Mouse (Mus musculus): ENCODE data around the gene Creb3. TPM values are rescaled to one million over a fixed set of nuclear protein-coding genes. Genes with fewer than 3 reads are reported as not detected.

The Creb3 gene
- polyA plus RNA-seq, 1 experiment from 2014 or later, result 62.7 TPM

GRCm38 (mm10) chr4:43559519-43560242 is 2.5 kb upstream of the Creb3 start:
- no peak for ATAC-seq
- H3K9me3 ChIP-seq, result no peaks in the 10 kb centered on the region
- peaks cover 52% of the 10 kb centered on the region for H3K4me1 ChIP-seq (replicated peaks)
- no peaks in the 10 kb centered on the region for H3K27me3 ChIP-seq (replicated peaks)
- H3K4me2 ChIP-seq (replicated peaks), result peak overlapping the region; percentile 76
- WGBS, result 60% methylated on average over 13 of the region's 13 CpGs
- peak overlapping the region; percentile 65 for H3K4me3 ChIP-seq (replicated peaks)
- H3K9ac ChIP-seq, result peak overlapping the region; percentile 32
- peaks cover 23% of the 10 kb centered on the region for H3K36me3 ChIP-seq
- peak overlapping the region; percentile 69 for H3K27ac ChIP-seq

GRCm38 (mm10) chr4:43560243-43560611 is 1.9 kb upstream of the Creb3 start:
- Histone ChIP-seq H3K4me2 (replicated peaks) (peak overlapping the region; percentile 76), H3K9me3 (no peaks in the 10 kb centered on the region), H3K4me3 (replicated peaks) (peak overlapping the region; percentile 65), H3K27me3 (replicated peaks) (no peaks in the 10 kb centered on the region), H3K4me1 (replicated peaks) (peaks cover 52% of the 10 kb centered on the region), H3K9ac (peak overlapping the region; percentile 32), H3K36me3 (peaks cover 23% of the 10 kb centered on the region), H3K27ac (peak overlapping the region; percentile 69)
- no peak for ATAC-seq
- 31% methylated on average over 6 of the region's 6 CpGs for WGBS

- Histone ChIP-seq H3K36me3 (peaks cover 21% of the 10 kb centered on the region), H3K4me1 (replicated peaks) (peaks cover 52% of the 10 kb centered on the region), H3K9me3 (no peaks in the 10 kb centered on the region), H3K27ac (peak overlapping the region; percentile 100), H3K27me3 (replicated peaks) (no peaks in the 10 kb centered on the region), H3K9ac (peak overlapping the region; percentile 88), H3K4me2 (replicated peaks) (peak overlapping the region; percentile 76), H3K4me3 (replicated peaks) (peak overlapping the region; percentile 65)
- ATAC-seq, result no peak
- 19% methylated on average over 2 of the region's 2 CpGs for WGBS
These were observed 1.2 kb upstream of the Creb3 start for GRCm38 (mm10) chr4:43560976-43561375.

GRCm38 (mm10) chr4:43561436-43561996 is 616 bp upstream of the Creb3 start:
- Histone ChIP-seq H3K4me2 (replicated peaks) (peak overlapping the region; percentile 76), H3K4me1 (replicated peaks) (peaks cover 52% of the 10 kb centered on the region), H3K36me3 (peaks cover 21% of the 10 kb centered on the region), H3K9ac (peak overlapping the region; percentile 88), H3K27me3 (replicated peaks) (no peaks in the 10 kb centered on the region), H3K9me3 (no peaks in the 10 kb centered on the region), H3K4me3 (replicated peaks) (peak overlapping the region; percentile 65), H3K27ac (peak overlapping the region; percentile 100)
- ATAC-seq, result peak; percentile 19
- WGBS, result 2% methylated on average over 16 of the region's 16 CpGs

- peak; percentile 2 for ATAC-seq
- 3% methylated on average over 22 of the region's 22 CpGs for WGBS
- Histone ChIP-seq H3K36me3 (peaks cover 31% of the 10 kb centered on the region), H3K27ac (peak overlapping the region; percentile 100), H3K4me3 (replicated peaks) (peak overlapping the region; percentile 65), H3K4me1 (replicated peaks) (peaks cover 41% of the 10 kb centered on the region), H3K9me3 (no peaks in the 10 kb centered on the region), H3K27me3 (replicated peaks) (no peaks in the 10 kb centered on the region), H3K9ac (peak overlapping the region; percentile 67), H3K4me2 (replicated peaks) (peak overlapping the region; percentile 76)
These were observed 853 bp downstream of the Creb3 start for GRCm38 (mm10) chr4:43562769-43563600.

- peak overlapping the region; percentile 76 for H3K4me2 ChIP-seq (replicated peaks)
- peak overlapping the region; percentile 67 for H3K9ac ChIP-seq
- no peaks in the 10 kb centered on the region for H3K27me3 ChIP-seq (replicated peaks)
- ATAC-seq, result no peak
- whole genome bisulfite sequencing, result 67% methylated on average over 4 of the region's 4 CpGs
- peak overlapping the region; percentile 65 for H3K4me3 ChIP-seq (replicated peaks)
- H3K4me1 ChIP-seq (replicated peaks), result peaks cover 36% of the 10 kb centered on the region
- no peaks in the 10 kb centered on the region for H3K9me3 ChIP-seq
- peaks cover 36% of the 10 kb centered on the region for H3K36me3 ChIP-seq
- peak overlapping the region; percentile 100 for H3K27ac ChIP-seq
These were observed 1.4 kb downstream of the Creb3 start for GRCm38 (mm10) chr4:43563601-43563875.

- Histone ChIP-seq H3K9ac (no peak overlapping the region), H3K4me1 (replicated peaks) (peaks cover 31% of the 10 kb centered on the region), H3K4me3 (replicated peaks) (no peak overlapping the region), H3K9me3 (no peaks in the 10 kb centered on the region), H3K27me3 (replicated peaks) (no peaks in the 10 kb centered on the region), H3K4me2 (replicated peaks) (no peak overlapping the region), H3K36me3 (peaks cover 40% of the 10 kb centered on the region), H3K27ac (no peak overlapping the region)
- WGBS, result 29% methylated on average over 2 of the region's 2 CpGs
- no peak for ATAC-seq
These were observed 2.1 kb downstream of the Creb3 start for GRCm38 (mm10) chr4:43564231-43564630.

GRCm38 (mm10) chr4:43567140-43567539 is 5.0 kb downstream of the Creb3 start:
- Histone ChIP-seq H3K9ac (no peak overlapping the region), H3K4me3 (replicated peaks) (no peak overlapping the region), H3K4me2 (replicated peaks) (no peak overlapping the region), H3K4me1 (replicated peaks) (peaks cover 12% of the 10 kb centered on the region), H3K27ac (no peak overlapping the region), H3K36me3 (peaks cover 54% of the 10 kb centered on the region), H3K9me3 (no peaks in the 10 kb centered on the region), H3K27me3 (replicated peaks) (no peaks in the 10 kb centered on the region)
- no peak for ATAC-seq
- WGBS, result 92% methylated on average over 9 of the region's 9 CpGs

GRCm38 (mm10) chr4:43571395-43572045 is 9.4 kb downstream of the Creb3 start:
- no peaks in the 10 kb centered on the region for H3K9me3 ChIP-seq
- H3K27me3 ChIP-seq (replicated peaks), result no peaks in the 10 kb centered on the region
- peaks cover 39% of the 10 kb centered on the region for H3K36me3 ChIP-seq
- peaks cover 5% of the 10 kb centered on the region for H3K4me1 ChIP-seq (replicated peaks)
- WGBS, result 84% methylated on average over 6 of the region's 6 CpGs
- no peak for ATAC-seq
- H3K9ac ChIP-seq, result no peak overlapping the region
- H3K4me3 ChIP-seq (replicated peaks), result no peak overlapping the region
- H3K4me2 ChIP-seq (replicated peaks), result no peak overlapping the region
- no peak overlapping the region for H3K27ac ChIP-seq

GRCm38 (mm10) chr4:43573561-43573960 is 11.4 kb downstream of the Creb3 start:
- H3K4me2 ChIP-seq (replicated peaks), result no peak overlapping the region
- H3K27me3 ChIP-seq (replicated peaks), result no peaks in the 10 kb centered on the region
- no peak overlapping the region for H3K27ac ChIP-seq
- H3K9me3 ChIP-seq, result no peaks in the 10 kb centered on the region
- H3K4me3 ChIP-seq (replicated peaks), result no peak overlapping the region
- peaks cover 19% of the 10 kb centered on the region for H3K4me1 ChIP-seq (replicated peaks)
- no peak for ATAC-seq
- peaks cover 20% of the 10 kb centered on the region; the same call in 1 of the 2 replicates for H3K36me3 ChIP-seq
- WGBS, result 90% methylated on average over 4 of the region's 4 CpGs
- no peak overlapping the region for H3K9ac ChIP-seq

- Histone ChIP-seq H3K27ac (no peak overlapping the region), H3K9me3 (no peaks in the 10 kb centered on the region), H3K9ac (no peak overlapping the region), H3K4me1 (replicated peaks) (peaks cover 27% of the 10 kb centered on the region), H3K27me3 (replicated peaks) (no peaks in the 10 kb centered on the region), H3K4me2 (replicated peaks) (no peak overlapping the region), H3K36me3 (peaks cover 6% of the 10 kb centered on the region; the same call in 1 of the 2 replicates), H3K4me3 (replicated peaks) (no peak overlapping the region)
- WGBS, result 75% methylated on average over 2 of the region's 2 CpGs
- ATAC-seq, result no peak
These were observed 13.2 kb downstream of the Creb3 start for GRCm38 (mm10) chr4:43575356-43575755.

Measured in intestine, embryonic 15.5 days (tissue).